Mouse (Mus musculus) lung, adult 2 months (tissue): ENCODE results near the gene Gadd45b.

Experiments
- CTCF ChIP-seq: fragments of 200-500 bp; IDR thresholded peaks from 2 replicates; pipeline ENCODE4 v1.5.1; 2011; ENCODE audit warnings: mild to moderate bottlenecking, low read length, control low read depth; ENCODE audit not compliant: insufficient read depth
- POLR2A ChIP-seq: fragments of 200-500 bp; IDR thresholded peaks from 2 replicates; pipeline ENCODE4 v1.6.1; 2011; ENCODE audit warnings: low read depth, mild to moderate bottlenecking, control low read depth, low read length, borderline replicate concordance; ENCODE audit errors: extremely low read depth

- no peak for TF ChIP-seq CTCF
- TF ChIP-seq POLR2A, result no peak
Measured at GRCm38 (mm10) chr10:80954415-80954814, 24.5 kb downstream of the Gadd45b start.
